Mouse (Mus musculus): ENCODE data around the gene Dctn3. TPM values are rescaled to one million over a fixed set of nuclear protein-coding genes. Genes with fewer than 3 reads are reported as not detected.
"Not testable (repeated sequence)": the region's sequence is repeated elsewhere in the genome, so short reads cannot be mapped to it uniquely, and the experiment has no call there.

Gene Dctn3
- total RNA-seq (2014; rRNA removed) (33.4 and 40.2 TPM in 2 replicates), polyA plus RNA-seq (2012; rRNA removed) (43.2 and 44.5 TPM in 2 replicates)

GRCm38 (mm10) chr4:41722918-41723351, at the start of gene Dctn3:
TSS of gene Dctn3 (minus strand) at chr4:41723170.
- H3K79me2 ChIP-seq (ENCODE audit: control insufficient read depth, insufficient read depth, low read length), result no peaks in the 10 kb centered on the region; the same call in 1 of the 2 replicates
- H3K36me3 ChIP-seq (ENCODE audit: control insufficient read depth, insufficient read depth, low read length), result peaks cover 8% of the 10 kb centered on the region
- TF ChIP-seq POLR2A (IDR thresholded peaks at IDR 0.05; ENCODE audit: extremely low read depth, insufficient read depth, low read length) (peak; percentile 82; the same call in 1 of the 2 replicates), CTCF (IDR thresholded peaks at IDR 0.05; ENCODE audit: low read depth, low read length) (no peak)
- peak within 1 kb of the TSS; percentile 84 for H3K9ac ChIP-seq (ENCODE audit: low read depth, low read length)
- H3K4me1 ChIP-seq (ENCODE audit: control insufficient read depth, insufficient read depth, low read length), result peaks cover 5% of the 10 kb centered on the region; the same call in 1 of the 2 replicates
- H3K27me3 ChIP-seq (ENCODE audit: control insufficient read depth, insufficient read depth, low read length), result peaks cover 5% of the 10 kb centered on the region; the same call in 1 of the 2 replicates
- peak within 1 kb of the TSS; percentile 75 for H3K4me3 ChIP-seq (ENCODE audit: insufficient read depth, low read depth, low read length)
- WGBS, result under 1% methylated on average over 27 of the region's 27 CpGs
- no peak within 1 kb of the TSS for H3K27ac ChIP-seq (replicated peaks; ENCODE audit: insufficient read depth, low read depth, low read length)
- peak; percentile 88 for DNase-seq (ENCODE audit: extremely low read depth, low read depth, low spot score)

- H3K4me1 ChIP-seq (ENCODE audit: control insufficient read depth, insufficient read depth, low read length); H3K79me2 ChIP-seq (ENCODE audit: control insufficient read depth, insufficient read depth, low read length); H3K27ac ChIP-seq (replicated peaks; ENCODE audit: insufficient read depth, low read depth, low read length); H3K27me3 ChIP-seq (ENCODE audit: control insufficient read depth, insufficient read depth, low read length); DNase-seq (ENCODE audit: extremely low read depth, low read depth, low spot score); H3K4me3 ChIP-seq (ENCODE audit: insufficient read depth, low read depth, low read length); H3K36me3 ChIP-seq (ENCODE audit: control insufficient read depth, insufficient read depth, low read length); H3K9ac ChIP-seq (ENCODE audit: low read depth, low read length): not testable (repeated sequence)
- 89% methylated on average over 10 of the region's 10 CpGs for WGBS
Measured at GRCm38 (mm10) chr4:41767301-41767700, 44.3 kb upstream of the Dctn3 start.

DNA sequence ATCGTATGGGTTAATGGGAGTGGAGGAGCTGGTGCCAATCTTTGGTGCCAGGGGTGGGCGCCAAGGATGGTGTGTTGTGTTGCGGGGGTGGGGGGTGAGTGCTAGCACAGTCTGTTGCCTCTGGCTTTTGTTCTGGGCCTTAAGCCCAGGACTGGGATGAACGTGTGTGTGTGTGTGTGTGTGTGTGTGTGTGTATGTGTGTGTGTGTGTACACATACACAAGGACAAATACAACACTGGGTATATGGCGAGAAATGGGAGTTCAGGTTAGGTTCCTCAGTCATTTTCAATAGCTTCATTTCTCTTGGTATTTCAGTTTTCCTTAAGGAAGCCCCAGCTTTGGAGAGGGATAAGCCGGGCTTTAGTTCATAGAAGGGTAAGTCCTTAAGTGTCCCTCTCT, 40.2 kb upstream of the Dctn3 start:
- DNase-seq (ENCODE audit: extremely low read depth, low read depth, low spot score); H3K27me3 ChIP-seq (ENCODE audit: control insufficient read depth, insufficient read depth, low read length): not testable (repeated sequence)
- H3K4me1 ChIP-seq (ENCODE audit: control insufficient read depth, insufficient read depth, low read length), result peaks cover 22% of the 10 kb centered on the region

GRCm38 (mm10) chr4:41762688-41763114, 39.7 kb upstream of the Dctn3 start:
- H3K36me3 ChIP-seq (ENCODE audit: control insufficient read depth, insufficient read depth, low read length); H3K4me3 ChIP-seq (ENCODE audit: insufficient read depth, low read depth, low read length); H3K79me2 ChIP-seq (ENCODE audit: control insufficient read depth, insufficient read depth, low read length); DNase-seq (ENCODE audit: extremely low read depth, low read depth, low spot score); H3K27ac ChIP-seq (replicated peaks; ENCODE audit: insufficient read depth, low read depth, low read length); H3K27me3 ChIP-seq (ENCODE audit: control insufficient read depth, insufficient read depth, low read length): not testable (repeated sequence)
- H3K4me1 ChIP-seq (ENCODE audit: control insufficient read depth, insufficient read depth, low read length), result peaks cover 25% of the 10 kb centered on the region
- peak overlapping the region; percentile 19; the same call in 1 of the 2 replicates for H3K9ac ChIP-seq (ENCODE audit: low read depth, low read length)
- WGBS, result 64% methylated on average over 8 of the region's 8 CpGs

More for the DNA sequence above, 40.2 kb upstream of the Dctn3 start:
- WGBS, result 46% methylated on average over 5 of the region's 6 CpGs
- not testable (repeated sequence) for H3K9ac ChIP-seq (ENCODE audit: low read depth, low read length); H3K4me3 ChIP-seq (ENCODE audit: insufficient read depth, low read depth, low read length); H3K27ac ChIP-seq (replicated peaks; ENCODE audit: insufficient read depth, low read depth, low read length); H3K79me2 ChIP-seq (ENCODE audit: control insufficient read depth, insufficient read depth, low read length); H3K36me3 ChIP-seq (ENCODE audit: control insufficient read depth, insufficient read depth, low read length)

DNA sequence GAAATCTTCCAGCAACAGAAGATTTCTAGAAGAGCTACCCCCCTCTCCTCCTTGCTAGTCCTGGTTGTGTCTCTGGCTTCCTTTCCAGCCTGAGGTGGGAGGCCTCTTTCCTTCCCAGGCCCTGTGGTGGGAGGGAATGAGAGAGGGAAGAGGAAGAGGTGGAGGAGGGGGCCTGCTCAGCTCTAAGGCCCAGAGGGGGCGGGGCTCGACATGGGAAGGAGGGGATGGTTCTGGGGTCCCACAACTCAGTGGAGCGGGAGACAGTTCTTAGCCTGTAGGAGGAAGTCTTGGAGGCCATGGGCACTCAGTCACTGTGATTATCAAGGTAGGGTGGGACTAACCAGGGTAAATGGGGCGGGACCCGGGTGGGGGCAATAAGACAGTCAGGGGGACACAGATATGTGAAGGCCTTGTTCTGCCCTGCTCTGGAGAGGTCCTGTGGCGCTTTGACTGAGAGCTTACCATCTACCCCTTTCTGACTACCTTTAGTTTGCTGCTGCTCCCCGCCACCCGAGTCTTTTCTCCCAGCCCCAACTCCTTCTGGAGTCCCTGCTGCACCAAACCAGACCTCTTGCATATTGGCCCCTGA, 39.2 kb upstream of the Dctn3 start:
- Histone ChIP-seq H3K79me2 (ENCODE audit: control insufficient read depth, insufficient read depth, low read length) (no peaks in the 10 kb centered on the region), H3K36me3 (ENCODE audit: control insufficient read depth, insufficient read depth, low read length) (peaks cover 6% of the 10 kb centered on the region), H3K27me3 (ENCODE audit: control insufficient read depth, insufficient read depth, low read length) (no peaks in the 10 kb centered on the region), H3K27ac (replicated peaks; ENCODE audit: insufficient read depth, low read depth, low read length) (no peak overlapping the region), H3K9ac (ENCODE audit: low read depth, low read length) (peak overlapping the region; percentile 23; the same call in 1 of the 2 replicates), H3K4me1 (ENCODE audit: control insufficient read depth, insufficient read depth, low read length) (peaks cover 27% of the 10 kb centered on the region), H3K4me3 (ENCODE audit: insufficient read depth, low read depth, low read length) (no peak overlapping the region)
- no peak for DNase-seq (ENCODE audit: extremely low read depth, low read depth, low spot score)
- no peak for TF ChIP-seq CTCF (IDR thresholded peaks at IDR 0.05; ENCODE audit: low read depth, low read length)
- TF ChIP-seq POLR2A (IDR thresholded peaks at IDR 0.05; ENCODE audit: extremely low read depth, insufficient read depth, low read length), result no peak
- 74% methylated on average over 8 of the region's 8 CpGs for WGBS

DNA sequence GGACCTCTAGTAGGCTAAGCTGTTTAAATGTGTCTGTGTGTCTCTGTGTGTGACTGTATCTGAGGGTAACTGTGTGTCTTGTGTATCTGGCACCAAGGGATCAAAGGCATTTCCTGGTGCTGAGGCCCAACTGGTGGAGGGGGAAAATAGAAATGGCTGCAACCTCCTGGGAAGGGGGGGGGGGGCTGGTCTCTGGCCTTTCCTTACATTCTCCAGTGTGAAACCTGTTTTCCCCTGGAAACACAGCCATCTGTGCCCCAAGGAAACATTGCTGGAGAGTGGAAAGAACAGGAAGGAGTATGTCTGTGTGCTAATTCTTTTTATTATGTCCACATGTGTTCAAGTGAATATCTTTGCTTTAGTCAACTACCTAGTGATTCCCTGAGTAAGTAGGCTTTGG, 38.7 kb upstream of the Dctn3 start:
- no peak for TF ChIP-seq POLR2A (IDR thresholded peaks at IDR 0.05; ENCODE audit: extremely low read depth, insufficient read depth, low read length)
- TF ChIP-seq CTCF (IDR thresholded peaks at IDR 0.05; ENCODE audit: low read depth, low read length), result no peak
- H3K79me2 ChIP-seq (ENCODE audit: control insufficient read depth, insufficient read depth, low read length), result peaks cover under 1% of the 10 kb centered on the region; the same call in 1 of the 2 replicates
- DNase-seq (ENCODE audit: extremely low read depth, low read depth, low spot score), result no peak
- H3K27ac ChIP-seq (replicated peaks; ENCODE audit: insufficient read depth, low read depth, low read length), result no peak overlapping the region
- no peak overlapping the region for H3K4me3 ChIP-seq (ENCODE audit: insufficient read depth, low read depth, low read length)
- no peaks in the 10 kb centered on the region for H3K27me3 ChIP-seq (ENCODE audit: control insufficient read depth, insufficient read depth, low read length)
- peaks cover 3% of the 10 kb centered on the region; the same call in 1 of the 2 replicates for H3K36me3 ChIP-seq (ENCODE audit: control insufficient read depth, insufficient read depth, low read length)
- H3K4me1 ChIP-seq (ENCODE audit: control insufficient read depth, insufficient read depth, low read length), result peaks cover 32% of the 10 kb centered on the region
- no peak overlapping the region for H3K9ac ChIP-seq (ENCODE audit: low read depth, low read length)
